Mouse (Mus musculus) cerebellum, adult 2 months (tissue): ENCODE measurements around the gene Tmem120b.

Experiments
- CTCF ChIP-seq: fragments of 200-500 bp; IDR thresholded peaks from 2 replicates; pipeline ENCODE4 v1.5.1; 2011; ENCODE audit warnings: low read depth, mild to moderate bottlenecking, control low read depth, low read length, moderate library complexity, borderline replicate concordance; ENCODE audit not compliant: insufficient read depth
- POLR2A ChIP-seq: fragments of 200-500 bp; IDR thresholded peaks from 2 replicates; pipeline ENCODE4 v1.6.1; 2011; ENCODE audit warnings: low read length, control low read depth, borderline replicate concordance; ENCODE audit not compliant: insufficient read depth

DNA sequence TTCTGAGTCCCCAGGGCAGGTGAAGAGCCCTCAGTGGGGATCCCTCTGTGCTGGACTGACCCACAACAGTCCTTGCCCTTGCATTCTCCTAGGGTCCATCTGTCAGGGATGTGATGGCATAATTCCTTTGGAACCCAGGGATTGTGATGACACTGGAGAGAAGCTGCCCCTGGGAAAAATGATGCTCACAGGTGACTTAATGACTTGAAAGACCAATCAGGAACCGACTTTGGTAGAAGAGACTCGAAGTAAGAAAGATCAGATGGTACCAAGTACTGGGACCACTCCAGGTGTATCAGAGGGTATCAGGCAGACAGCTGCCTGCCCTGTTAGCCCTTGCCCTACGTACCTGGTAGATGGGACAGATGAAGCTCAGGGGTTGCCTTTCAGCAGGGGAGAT lies 21.3 kb upstream of the Tmem120b start, which contains the start of gene Morn3:
- TF ChIP-seq POLR2A = no peak
- no peak for TF ChIP-seq CTCF
